Mouse (Mus musculus): ENCODE data around the gene Dbil5.
"Not testable (repeated sequence)": the region's sequence is repeated elsewhere in the genome, so short reads cannot be mapped to it uniquely, and the experiment has no call there.

The Dbil5 gene

GRCm38 (mm10) chr11:76217390-76217800 lies at the start of gene Dbil5, which contains the start of gene Gemin4:
Dbil5 (plus strand) TSS chr11:76217608.
Gemin4 (minus strand) TSS chr11:76217664.
- peak; percentile 99 for DNase-seq (ENCODE audit: low read depth, low spot score)

DNA sequence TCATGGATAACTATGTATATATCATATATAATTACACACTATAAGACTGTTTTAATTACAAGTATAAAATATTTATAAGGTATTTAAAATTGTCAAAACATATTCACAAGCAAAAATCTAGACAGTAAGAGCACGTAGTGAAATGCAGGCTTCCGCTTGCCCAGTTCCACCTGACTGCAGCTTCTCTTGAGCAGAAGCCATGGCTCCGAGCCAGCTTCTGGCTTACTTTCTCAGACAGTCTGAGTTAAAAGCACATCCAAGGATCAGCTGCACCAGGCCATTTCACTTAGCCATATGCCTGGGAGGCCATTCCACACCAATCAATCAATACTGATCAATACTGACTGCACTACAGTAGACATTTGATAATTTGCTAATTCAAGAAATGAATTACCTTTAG lies 48.4 kb upstream of the Dbil5 start:
- DNase-seq (ENCODE audit: low read depth, low spot score): peak; percentile 70

DNA sequence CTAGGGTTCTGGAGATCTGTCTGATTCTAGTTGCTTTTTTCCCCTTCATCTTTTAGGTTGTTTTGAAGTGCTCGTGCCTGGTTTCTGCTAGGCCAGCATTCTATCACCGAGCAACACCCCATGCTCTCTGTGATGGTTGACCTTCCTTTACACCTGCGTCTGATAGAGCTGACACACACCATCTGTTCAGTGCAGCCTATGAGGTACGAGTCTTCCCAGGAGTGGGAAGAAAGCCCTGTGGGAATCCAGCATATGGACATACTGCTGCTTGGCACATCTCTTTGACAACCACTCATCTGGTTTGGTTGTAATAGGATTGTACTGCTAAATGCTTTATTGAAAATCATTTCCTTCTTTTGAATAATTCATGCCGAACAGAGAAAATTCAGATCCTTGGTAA lies 47.2 kb upstream of the Dbil5 start:
- peak; percentile 89 for DNase-seq (ENCODE audit: low read depth, low spot score)

GRCm38 (mm10) chr11:76178726-76179494 lies 38.5 kb upstream of the Dbil5 start:
- peak; percentile 82 for DNase-seq (ENCODE audit: low read depth, low spot score)

DNA sequence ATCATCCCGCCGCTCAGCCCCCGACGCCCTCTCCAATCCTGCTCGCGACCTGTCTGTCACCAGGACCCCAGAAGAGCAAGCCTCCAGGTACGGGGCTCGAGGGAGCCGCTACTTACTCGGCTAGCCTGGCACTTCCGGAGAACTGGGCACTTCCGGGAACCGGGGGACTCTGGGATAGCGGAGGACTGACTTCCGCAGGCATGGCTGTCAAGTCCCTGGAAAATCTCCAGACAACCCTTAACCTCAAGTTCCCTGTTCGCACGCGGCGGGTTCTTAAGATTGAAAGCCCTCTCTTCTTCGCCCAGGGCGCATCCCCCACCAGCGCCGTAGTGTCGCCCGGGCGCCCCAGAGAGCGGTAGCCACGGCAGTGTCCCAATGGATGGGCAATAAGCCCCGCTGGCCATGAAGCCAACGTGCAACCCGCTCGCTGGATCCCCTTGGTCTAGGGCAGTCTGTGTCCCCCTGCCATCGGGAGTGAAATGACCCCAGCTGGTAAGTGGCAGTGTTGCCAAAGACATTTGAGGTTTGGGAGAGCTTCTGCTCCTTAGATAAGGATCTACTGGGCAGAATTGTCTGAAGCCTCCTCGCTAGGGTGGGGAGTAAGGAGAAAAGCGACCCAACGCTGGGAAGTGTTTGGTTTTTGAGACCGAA lies 37.8 kb upstream of the Dbil5 start, which contains the start of the genes Vps53 and Fam57a:
Gene Vps53, minus strand, starts transcription at position 153 of the 651 bp plus-strand sequence.
Gene Fam57a, plus strand, starts transcription at position 177 of the 651 bp plus-strand sequence.
- peak; percentile 96 for DNase-seq (ENCODE audit: low read depth, low spot score)

DNA sequence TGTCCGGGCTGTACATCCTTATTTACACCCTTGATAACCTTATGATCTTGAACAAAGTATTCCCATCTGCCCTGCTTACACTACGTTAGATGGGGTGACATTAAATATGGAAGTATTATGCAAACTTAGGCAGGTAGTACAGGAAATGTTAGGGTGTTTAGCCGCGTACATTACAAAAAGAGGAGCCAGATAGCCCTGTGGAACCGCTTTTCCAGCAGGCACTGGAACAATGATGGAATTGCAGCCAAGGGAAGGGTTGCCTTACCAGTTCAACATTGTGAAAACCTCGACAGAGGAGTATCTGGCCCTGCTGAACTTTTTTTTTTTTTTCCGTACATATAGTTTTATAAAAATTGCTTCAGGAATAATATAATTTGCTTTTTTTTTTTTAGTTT lies 37.3 kb upstream of the Dbil5 start:
- peak; percentile 13 for DNase-seq (ENCODE audit: low read depth, low spot score)

DNA sequence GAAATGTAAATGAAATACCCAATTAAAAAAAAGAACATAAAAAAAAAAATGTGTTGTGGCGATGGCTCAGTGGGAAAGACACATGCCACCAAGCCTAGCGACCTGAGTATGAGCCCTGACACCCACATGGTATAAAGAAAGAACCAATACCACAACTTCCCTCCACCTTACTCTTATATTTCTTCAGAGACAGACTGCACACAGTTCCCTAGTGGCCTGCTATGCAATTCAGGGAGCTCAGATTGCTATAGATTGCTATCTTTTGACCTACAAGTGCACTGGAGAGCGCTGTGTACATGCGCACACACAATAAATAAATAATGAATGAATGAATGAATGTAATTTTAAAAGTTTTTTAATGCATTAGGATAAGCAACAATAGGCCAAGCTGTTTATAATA lies 33.7 kb upstream of the Dbil5 start:
- DNase-seq (ENCODE audit: low read depth, low spot score): no peak

DNA sequence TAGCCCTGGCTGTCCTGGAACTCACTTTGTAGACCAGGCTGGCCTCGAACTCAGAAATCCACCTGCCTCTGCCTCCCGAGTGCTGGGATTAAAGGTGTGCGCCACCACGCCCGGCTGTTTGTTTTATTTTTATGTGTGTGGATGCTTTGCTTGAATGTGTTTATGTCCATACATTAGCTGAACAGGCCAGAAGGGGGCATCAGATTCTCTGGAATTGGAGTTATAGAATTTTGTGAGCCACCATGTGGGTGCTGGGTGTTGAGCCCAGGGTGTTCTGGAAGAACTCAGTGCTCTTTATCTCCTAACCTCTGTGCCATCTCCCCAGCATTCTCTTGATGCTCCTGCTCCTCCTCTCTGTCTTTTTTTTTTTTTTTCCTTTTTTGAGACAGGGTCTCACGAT lies 30.5 kb upstream of the Dbil5 start:
- no peak for DNase-seq (ENCODE audit: low read depth, low spot score)

DNA sequence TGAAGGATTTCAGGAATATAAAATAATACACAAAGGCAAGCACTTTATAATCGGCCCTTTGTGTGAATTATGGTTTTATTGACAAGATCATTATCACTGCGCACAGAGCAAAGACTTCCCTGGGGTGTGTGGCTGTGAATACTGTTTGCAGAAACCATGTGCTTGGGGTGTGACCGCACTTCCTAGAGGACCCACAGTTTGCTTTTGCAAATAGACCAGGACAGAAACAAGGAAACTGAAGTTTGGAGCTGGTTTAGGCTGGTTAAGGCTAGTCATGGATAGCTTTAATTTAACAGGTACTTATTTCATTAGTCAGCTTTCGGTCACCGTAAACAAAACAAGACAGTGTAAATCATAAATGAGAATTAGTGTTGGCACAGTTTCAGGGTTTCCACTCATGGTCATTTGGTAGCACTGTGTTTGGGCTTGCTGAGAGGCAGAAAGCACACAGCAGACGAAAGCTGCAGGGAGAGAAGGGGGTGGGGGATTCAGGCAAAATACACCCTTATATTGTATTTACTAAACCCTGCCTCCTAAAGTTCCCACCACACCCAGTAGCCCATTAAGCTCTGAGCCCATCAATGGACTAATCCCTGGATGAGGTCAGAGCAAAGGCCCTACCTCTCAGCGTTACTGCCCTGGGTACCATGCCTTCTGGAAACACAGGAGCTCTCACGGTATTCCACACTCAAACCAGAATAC lies 21.0 kb upstream of the Dbil5 start:
- no peak for DNase-seq (ENCODE audit: low read depth, low spot score)

DNA sequence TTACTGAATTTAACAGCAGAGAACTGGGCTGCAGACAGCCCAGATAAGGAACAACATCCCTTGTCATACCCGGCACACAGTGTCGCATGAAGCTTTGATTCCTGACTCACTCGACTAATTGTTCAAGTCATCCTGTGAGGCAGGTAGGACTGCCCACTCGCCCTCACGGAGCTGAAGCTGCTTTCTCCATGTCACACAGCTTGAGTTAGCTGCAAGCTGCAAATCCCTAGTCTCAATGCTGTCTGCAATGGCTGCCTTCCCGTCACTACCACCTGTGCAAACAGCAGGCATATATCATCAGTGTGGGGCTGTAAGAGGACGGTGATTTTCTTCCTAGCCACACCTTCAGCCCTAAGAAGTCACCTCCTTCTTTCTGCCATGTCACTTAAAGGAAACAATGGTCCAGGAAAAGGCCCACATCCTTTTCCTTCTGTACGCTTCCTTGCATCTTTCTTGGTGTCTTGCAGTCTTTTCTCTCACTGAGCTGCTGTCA lies 20.4 kb upstream of the Dbil5 start:
- peak; percentile 54 for DNase-seq (ENCODE audit: low read depth, low spot score)

DNA sequence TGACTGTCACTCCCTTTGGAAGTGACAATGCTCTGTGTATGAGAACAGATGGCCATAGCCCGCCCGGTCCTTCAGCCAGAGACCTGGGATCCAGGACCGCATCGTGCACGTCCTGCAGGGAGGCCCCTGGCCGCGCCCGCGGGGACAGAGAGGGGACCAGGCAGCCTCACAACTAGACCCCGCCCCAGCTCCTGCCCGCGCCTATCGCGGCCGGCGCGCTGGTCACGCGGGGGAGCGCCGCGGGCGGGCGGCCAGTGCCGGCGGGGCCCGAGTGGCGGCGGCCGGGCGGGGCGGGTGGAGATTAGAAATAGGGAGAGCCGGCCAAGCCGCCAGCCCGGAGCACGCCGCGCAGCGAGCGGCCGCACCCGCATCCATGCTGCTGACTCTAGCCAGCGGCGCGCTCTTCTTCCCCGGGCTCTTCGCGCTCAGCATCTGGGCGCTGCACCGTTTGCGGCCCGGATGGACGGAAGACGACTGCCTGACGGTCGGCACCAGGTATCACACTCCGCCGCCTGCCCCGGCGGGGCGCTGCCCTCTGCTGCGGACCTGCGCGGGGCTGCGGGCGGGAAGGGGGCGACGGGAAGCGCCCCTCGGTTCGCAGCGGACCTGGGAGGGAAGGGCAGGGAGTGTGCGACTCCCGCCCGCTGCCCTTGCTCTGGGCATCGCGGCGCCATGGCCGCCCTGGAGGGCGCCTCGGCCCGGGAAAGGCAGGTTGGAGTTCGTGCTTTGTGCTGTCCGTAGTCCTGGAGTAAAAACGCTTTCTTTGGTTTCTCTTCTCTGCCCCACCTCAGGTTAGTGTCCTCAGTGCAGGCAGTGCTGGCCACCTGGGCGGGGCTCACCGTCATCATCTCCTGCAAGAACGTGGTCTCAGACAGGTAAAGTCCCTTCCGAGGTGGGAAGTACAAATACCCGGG lies 15.4 kb upstream of the Dbil5 start:
- peak; percentile 89 for DNase-seq (ENCODE audit: low read depth, low spot score)

DNA sequence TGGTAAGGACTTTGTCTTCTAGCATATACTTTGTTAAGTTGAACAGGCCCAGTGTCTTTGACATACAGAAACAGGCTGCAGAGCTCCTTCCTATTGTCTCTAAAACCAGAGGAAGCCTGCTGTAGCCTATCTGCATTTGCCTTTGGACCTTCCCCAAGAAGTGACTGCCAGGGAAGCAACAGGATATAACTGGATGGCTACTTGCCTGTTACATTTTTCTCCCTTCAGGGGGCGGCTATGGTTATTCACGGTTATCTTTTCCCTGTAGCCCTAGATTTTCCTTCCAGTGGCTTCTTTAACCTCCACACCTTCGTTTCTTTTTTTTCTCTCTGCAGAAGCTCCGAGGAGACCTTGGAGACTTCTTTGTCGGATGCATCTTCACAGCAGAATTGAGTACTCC lies 10.6 kb upstream of the Dbil5 start:
- no peak for DNase-seq (ENCODE audit: low read depth, low spot score)

GRCm38 (mm10) chr11:76210228-76210985 lies 7.0 kb upstream of the Dbil5 start:
- DNase-seq (ENCODE audit: low read depth, low spot score): peak; percentile 41

GRCm38 (mm10) chr11:76211595-76211994 lies 5.8 kb upstream of the Dbil5 start:
- not testable (repeated sequence) for DNase-seq (ENCODE audit: low read depth, low spot score)

- DNase-seq (ENCODE audit: low read depth, low spot score): no peak
Measured at GRCm38 (mm10) chr11:76213841-76214240, 3.6 kb upstream of the Dbil5 start.

- no peak for DNase-seq (ENCODE audit: low read depth, low spot score)
Measured at GRCm38 (mm10) chr11:76215011-76215410, 2.4 kb upstream of the Dbil5 start.

DNA sequence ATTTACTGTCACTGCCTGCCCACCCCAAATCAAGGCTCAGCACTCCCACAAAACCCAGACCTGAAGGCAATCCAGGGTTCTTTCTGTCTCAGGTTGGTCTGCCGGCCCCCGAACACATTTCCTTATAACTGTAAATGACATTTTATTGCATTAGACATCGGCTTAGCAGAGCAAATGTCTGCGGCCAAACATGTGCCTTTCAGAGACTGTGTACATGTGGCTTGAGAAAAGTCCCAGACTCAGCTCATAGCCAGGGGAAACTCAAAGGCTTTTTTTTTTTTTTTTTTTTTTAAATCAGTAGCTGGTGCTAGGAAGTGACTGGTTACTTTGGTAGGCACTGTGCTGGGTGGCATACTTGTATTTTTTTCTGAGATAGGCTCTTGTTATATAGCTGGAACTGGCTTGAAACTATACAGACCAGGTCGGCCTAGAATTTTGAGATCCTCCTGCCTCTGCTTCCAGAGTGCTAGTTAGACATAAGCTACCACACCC lies 1.3 kb upstream of the Dbil5 start:
- no peak for DNase-seq (ENCODE audit: low read depth, low spot score)

- DNase-seq (ENCODE audit: low read depth, low spot score): peak; percentile 65
Measured at GRCm38 (mm10) chr11:76216681-76217389, 573 bp upstream of the Dbil5 start.

DNA sequence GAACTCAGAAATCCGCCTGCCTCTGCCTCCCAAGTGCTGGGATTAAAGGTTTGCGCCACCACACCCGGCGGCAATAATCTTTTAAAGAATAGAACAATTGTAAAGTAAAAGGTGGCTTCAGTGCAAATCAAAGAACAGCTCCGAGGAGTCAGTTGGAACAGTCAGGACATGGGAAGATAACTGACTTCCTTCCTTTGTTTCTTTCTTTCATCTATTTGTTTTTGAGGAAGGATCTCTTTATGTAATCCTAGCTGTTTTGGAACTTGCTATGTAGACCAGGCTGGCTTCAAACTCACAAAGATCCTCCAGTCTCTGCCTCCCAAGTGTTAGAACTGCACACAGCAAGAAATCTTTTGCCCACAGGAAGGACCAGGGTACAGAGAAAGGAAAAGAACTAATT lies 7.2 kb downstream of the Dbil5 start:
- DNase-seq (ENCODE audit: low read depth, low spot score): no peak

DNA sequence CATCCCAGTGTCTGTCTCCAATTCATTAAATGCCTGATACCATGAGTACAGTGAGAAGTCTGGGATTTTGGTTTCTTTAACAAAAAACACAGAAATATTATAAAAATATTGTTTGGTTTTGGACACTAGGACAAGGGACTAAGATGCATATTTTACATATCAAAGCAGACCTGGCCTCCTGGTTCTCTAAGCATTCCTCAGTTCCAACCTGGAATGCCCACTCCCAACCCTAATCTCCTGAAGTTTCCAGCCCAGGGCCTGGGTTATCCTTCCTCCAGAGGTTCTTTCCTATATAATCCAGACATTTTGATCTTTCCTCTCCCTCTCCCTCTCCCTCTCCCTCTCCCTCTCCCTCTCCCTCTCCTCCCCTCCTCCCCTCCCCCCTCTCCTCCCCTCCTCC lies 7.6 kb downstream of the Dbil5 start:
- DNase-seq (ENCODE audit: low read depth, low spot score): no peak

Data from brain, adult 2 months (tissue).